Mouse (Mus musculus) lung, postnatal 4 days (tissue): Measurements from ENCODE around the gene Misp.

Source experiments
- DNase-seq, 2 experiments: peaks; one replicate each; pipeline ENCODE4 v3.0.0; 2021

The Misp gene

GRCm38 (mm10) chr10:79824413-79824812, 3.6 kb downstream of the Misp start:
- no peak for DNase-seq

- no peak for DNase-seq
Observed at GRCm38 (mm10) chr10:79831583-79831982, 10.8 kb downstream of the Misp start.

- DNase-seq: no peak
Observed at GRCm38 (mm10) chr10:79832026-79832785, 11.4 kb downstream of the Misp start.

- DNase-seq: no peak
Observed at GRCm38 (mm10) chr10:79832786-79833181, 12.0 kb downstream of the Misp start.

GRCm38 (mm10) chr10:79834769-79835398, 14.1 kb downstream of the Misp start:
- DNase-seq: peak; percentile 81 to 86

GRCm38 (mm10) chr10:79836918-79837317, 16.1 kb downstream of the Misp start:
- no peak for DNase-seq

GRCm38 (mm10) chr10:79838151-79838550, 17.4 kb downstream of the Misp start:
- DNase-seq: no peak

GRCm38 (mm10) chr10:79840091-79840490, 19.3 kb downstream of the Misp start:
- DNase-seq: no peak

GRCm38 (mm10) chr10:79840644-79841551, 20.1 kb downstream of the Misp start:
- peak; percentile 86 to 91 for DNase-seq

GRCm38 (mm10) chr10:79842322-79842721, 21.5 kb downstream of the Misp start:
- DNase-seq: no peak

- peak in 1 of 2 experiments; percentile 49 for DNase-seq
Observed at GRCm38 (mm10) chr10:79843476-79843875, 22.7 kb downstream of the Misp start.

GRCm38 (mm10) chr10:79846553-79846952, 25.8 kb downstream of the Misp start:
- DNase-seq: no peak

GRCm38 (mm10) chr10:79849941-79850628, 29.3 kb downstream of the Misp start:
- peak; percentile 22 to 24 for DNase-seq

- no peak for DNase-seq
Observed at GRCm38 (mm10) chr10:79851653-79852052, 30.9 kb downstream of the Misp start.

GRCm38 (mm10) chr10:79852107-79852789, 31.5 kb downstream of the Misp start:
- DNase-seq: peak; percentile 74 to 84

- DNase-seq: no peak
Observed at GRCm38 (mm10) chr10:79852827-79853226, 32.0 kb downstream of the Misp start.

GRCm38 (mm10) chr10:79853392-79853791, 32.6 kb downstream of the Misp start:
- peak; percentile 98 for DNase-seq

- DNase-seq: peak; percentile 99 to 100
Observed at GRCm38 (mm10) chr10:79853860-79854795, 33.3 kb downstream of the Misp start, which contains the start of gene Ptbp1. Gene Ptbp1, plus strand, starts transcription at chr10:79854427.

GRCm38 (mm10) chr10:79854801-79855541, 34.2 kb downstream of the Misp start:
- peak; percentile 84 to 87 for DNase-seq
